Mouse (Mus musculus): ENCODE measurements around the gene Cntnap2.

- TF ChIP-seq USF1 (IDR thresholded peaks at IDR 0.05; ENCODE audit: low read depth) (no peak), POLR2A (IDR thresholded peaks at IDR 0.05; ENCODE audit: insufficient read length, low read depth) (no peak), MAX (IDR thresholded peaks at IDR 0.05; ENCODE audit: low read depth) (no peak), TCF3 (IDR thresholded peaks at IDR 0.05; ENCODE audit: insufficient read length, low read depth) (no peak), CEBPB (IDR thresholded peaks at IDR 0.05; ENCODE audit: insufficient read depth, poor library complexity, severe bottlenecking) (no peak), TCF12 (IDR thresholded peaks at IDR 0.05; ENCODE audit: insufficient read depth, poor library complexity, severe bottlenecking) (no peak), E2F4 (IDR thresholded peaks at IDR 0.05; ENCODE audit: insufficient read depth) (no peak), SRF (IDR thresholded peaks at IDR 0.05; ENCODE audit: control insufficient read depth, insufficient read length, low read depth) (no peak), MYOD1 (IDR thresholded peaks at IDR 0.05; ENCODE audit: control insufficient read depth in 1 of 3, insufficient read length in 2 of 3, low read depth in 2 of 3) (no peak), POLR2AphosphoS2 (IDR thresholded peaks at IDR 0.05; ENCODE audit: insufficient read length, low read depth) (no peak)
Observed at GRCm38 (mm10) chr6:46450917-46451638, 1391.9 kb downstream of the Cntnap2 start.
